ENCODE assay signal across 8 mouse cellular contexts in genomic region chr14:7819446-7819845, GRCm38 (mm10). TPM values are rescaled to one million over a fixed set of nuclear protein-coding genes. Genes with fewer than 3 reads are reported as not detected.
A peak's percentile ranks its signal among the peaks of the same experiment; 100 is the strongest.
DNase-seq lines count a peak whose midpoint lies in the region; ATAC-seq and TF ChIP-seq lines count a peak whose summit lies in the region.

No protein-coding gene starts in this region.

- H3K4me2 ChIP-seq in heart, embryonic 13.5 days: peak overlapping the region; percentile 94
- peak overlapping the region; percentile 93 for H3K4me2 ChIP-seq in neural tube, embryonic 12.5 days (replicated peaks)

- no peak overlapping the region for H3K27ac ChIP-seq in spleen, adult 2 months (ENCODE audit: insufficient read depth, low read length)
- 0 out of 2 replicates have a peak overlapping the region, but pooled peaks have one; percentile 72 for H3K27ac ChIP-seq in heart, embryonic 13.5 days (replicated peaks)
- H3K27ac ChIP-seq in limb, embryonic 10.5 days: peak overlapping the region; percentile 88; the same call in 1 of the 2 replicates
- no peak overlapping the region for H3K27ac ChIP-seq in neural tube, embryonic 12.5 days

- H3K4me1 ChIP-seq in spleen, adult 2 months (ENCODE audit: control insufficient read depth, insufficient read depth, insufficient read length): peaks cover 9% of the 10 kb centered on the region; the same call in 1 of the 2 replicates
- peaks cover 52% of the 10 kb centered on the region for H3K4me1 ChIP-seq in heart, embryonic 13.5 days
- peaks cover 57% of the 10 kb centered on the region for H3K4me1 ChIP-seq in limb, embryonic 10.5 days
- H3K4me1 ChIP-seq in neural tube, embryonic 12.5 days: peaks cover 36% of the 10 kb centered on the region

- TF ChIP-seq POLR2A in spleen, adult 2 months (IDR thresholded peaks at IDR 0.05; ENCODE audit: low read depth, low read length): no peak

- ATAC-seq in heart, embryonic 13.5 days (ENCODE audit: extremely low read depth, insufficient number of reproducible peaks, low FRiP score, low TSS enrichment): no peak
- no peak for ATAC-seq in neural tube, embryonic 12.5 days (ENCODE audit: low FRiP score, low read depth)

- H3K9ac ChIP-seq in heart, embryonic 13.5 days: peak overlapping the region; percentile 85
- H3K9ac ChIP-seq in neural tube, embryonic 12.5 days: peak overlapping the region; percentile 75; the same call in 1 of the 2 replicates

- 54% methylated on average over 5 of the region's 5 CpGs for WGBS in spleen, adult 2 months
- 62% methylated on average over 5 of the region's 5 CpGs for WGBS in heart, embryonic 13.5 days
- WGBS in limb, embryonic 10.5 days: 81% methylated on average over 5 of the region's 5 CpGs
- 78% methylated on average over 5 of the region's 5 CpGs for WGBS in neural tube, embryonic 12.5 days

- H3K4me3 ChIP-seq in spleen, adult 2 months (ENCODE audit: extremely low read depth, insufficient read depth, insufficient read length): 0 out of 2 replicates have a peak overlapping the region, but pooled peaks have one; percentile 60
- H3K4me3 ChIP-seq in heart, embryonic 13.5 days: peak overlapping the region; percentile 76
- H3K4me3 ChIP-seq in limb, embryonic 10.5 days: peak overlapping the region; percentile 71
- H3K4me3 ChIP-seq in neural tube, embryonic 12.5 days: peak overlapping the region; percentile 70

- no peaks in the 10 kb centered on the region; the same call in 1 of the 2 replicates for H3K27me3 ChIP-seq in spleen, adult 2 months (ENCODE audit: control insufficient read depth, insufficient read depth, low read length)
- H3K27me3 ChIP-seq in heart, embryonic 13.5 days (replicated peaks): no peaks in the 10 kb centered on the region
- no peaks in the 10 kb centered on the region for H3K27me3 ChIP-seq in limb, embryonic 10.5 days (ENCODE audit: low read depth, poor library complexity, severe bottlenecking)
- no peaks in the 10 kb centered on the region for H3K27me3 ChIP-seq in neural tube, embryonic 12.5 days (replicated peaks)

- H3K9me3 ChIP-seq in heart, embryonic 13.5 days: no peaks in the 10 kb centered on the region
- no peaks in the 10 kb centered on the region for H3K9me3 ChIP-seq in limb, embryonic 10.5 days (replicated peaks)
- no peaks in the 10 kb centered on the region for H3K9me3 ChIP-seq in neural tube, embryonic 12.5 days

- H3K36me3 ChIP-seq in spleen, adult 2 months (ENCODE audit: control insufficient read depth, insufficient read depth, low read length): no peaks in the 10 kb centered on the region
- H3K36me3 ChIP-seq in heart, embryonic 13.5 days: no peaks in the 10 kb centered on the region
- H3K36me3 ChIP-seq in limb, embryonic 10.5 days: 0 out of 2 replicates have a peak, but pooled peaks cover 3% of the 10 kb centered on the region
- H3K36me3 ChIP-seq in neural tube, embryonic 12.5 days: no peaks in the 10 kb centered on the region

- no peak for TF ChIP-seq CTCF in spleen, adult 2 months (IDR thresholded peaks at IDR 0.05; ENCODE audit: extremely low read depth, insufficient read depth, insufficient read length, insufficient replicate concordance)

- no peak for DNase-seq in spleen, adult 2 months (ENCODE audit: low read depth in 1 of 2, low spot score in 2 of 2)
- DNase-seq in spleen, adult 18-20 months: no peak
- no peak for DNase-seq in limb, embryonic 10.5 days (ENCODE audit: low spot score)
- no peak for DNase-seq in left cerebral cortex, adult 18-20 months (ENCODE audit: low spot score in 2 of 2)
- DNase-seq in ovary, postnatal 36 days (ENCODE audit: low spot score): no peak
- DNase-seq in embryo, embryonic 10 days (ENCODE audit: low spot score): no peak

RNA-seq across cellular contexts. Expression of gene Flnb, which starts 1.7 kb away (rescaled TPM):
- 8.2 and 9.4 TPM in 2 replicates for polyA plus RNA-seq in spleen, adult 2 months (2012; rRNA removed)
- 7.5 and 8.5 TPM in 2 replicates for polyA plus RNA-seq in heart, embryonic 13.5 days (2015; fragmentation: Nextera tagmentation; extraction: Ambion mirVana)
- polyA plus RNA-seq in limb, embryonic 10.5 days (2016; fragmentation: Nextera tagmentation; extraction: Ambion mirVana): 18.7 and 31.3 TPM in 2 replicates
- polyA plus RNA-seq in neural tube, embryonic 12.5 days (2016; fragmentation: Nextera tagmentation; extraction: Ambion mirVana): 16.2 and 16.8 TPM in 2 replicates
- 10 to 100 TPM; 47.4 to 50.6 TPM for total RNA-seq in left cerebral cortex, adult 18-20 months (2021)

RNA-seq across cellular contexts. Expression of gene Gm26661, which starts 28.1 kb away (rescaled TPM):
- not detected in 2 replicates for polyA plus RNA-seq in spleen, adult 2 months (2012; rRNA removed)
- polyA plus RNA-seq in heart, embryonic 13.5 days (2015; fragmentation: Nextera tagmentation; extraction: Ambion mirVana): not detected in 2 replicates
- polyA plus RNA-seq in limb, embryonic 10.5 days (2016; fragmentation: Nextera tagmentation; extraction: Ambion mirVana): not detected in 2 replicates
- polyA plus RNA-seq in neural tube, embryonic 12.5 days (2016; fragmentation: Nextera tagmentation; extraction: Ambion mirVana): not detected in 2 replicates
- total RNA-seq in left cerebral cortex, adult 18-20 months (2021): not detected

Comparison
In these comparisons a context has a peak if more than half of its experiments do, and no peak if none do; other contexts are left out.
1. H3K27ac ChIP-seq: peak in heart, embryonic 13.5 days (single experiment) and limb, embryonic 10.5 days (single experiment); none in spleen, adult 2 months (single experiment) and neural tube, embryonic 12.5 days (single experiment).
2. Peak in every context shown above with its lines, with median percentiles within 50 percentile points of each other: H3K4me3 ChIP-seq.